Mouse (Mus musculus) forelimb bud, embryonic 11.5 days (tissue): Measurements from ENCODE around the gene Ptprd.

Experiments
- DNase-seq: peaks from one replicate; pipeline ENCODE4 v3.0.0-alpha.2; 2012; ENCODE audit warnings: low read depth, low spot score

Gene Ptprd

GRCm38 (mm10) chr4:76913532-76914150 lies 1298.1 kb downstream of the Ptprd start:
- DNase-seq = no peak

GRCm38 (mm10) chr4:76901692-76902091 lies 1310.1 kb downstream of the Ptprd start:
- DNase-seq = no peak

GRCm38 (mm10) chr4:76889669-76890068 lies 1322.1 kb downstream of the Ptprd start:
- DNase-seq = no peak

- DNase-seq = no peak
Observed at GRCm38 (mm10) chr4:76881610-76882009, 1330.2 kb downstream of the Ptprd start.

- DNase-seq = no peak
Observed at GRCm38 (mm10) chr4:76870971-76871370, 1340.8 kb downstream of the Ptprd start.

GRCm38 (mm10) chr4:76865585-76865984 lies 1346.2 kb downstream of the Ptprd start:
- DNase-seq = no peak

- DNase-seq = no peak
Observed at GRCm38 (mm10) chr4:76846265-76846664, 1365.5 kb downstream of the Ptprd start.

- DNase-seq = no peak
Observed at GRCm38 (mm10) chr4:76839016-76839415, 1372.7 kb downstream of the Ptprd start.

- no peak for DNase-seq
Observed at GRCm38 (mm10) chr4:76812138-76812537, 1399.6 kb downstream of the Ptprd start.

GRCm38 (mm10) chr4:76802708-76803107 lies 1409.1 kb downstream of the Ptprd start:
- DNase-seq = no peak

GRCm38 (mm10) chr4:76798010-76799007 lies 1413.5 kb downstream of the Ptprd start:
- DNase-seq = no peak

GRCm38 (mm10) chr4:76785389-76785788 lies 1426.4 kb downstream of the Ptprd start:
- DNase-seq = no peak

- no peak for DNase-seq
Observed at GRCm38 (mm10) chr4:76779558-76780124, 1432.1 kb downstream of the Ptprd start.

- peak; percentile 28 for DNase-seq
Observed at GRCm38 (mm10) chr4:76766918-76767317, 1444.8 kb downstream of the Ptprd start.

GRCm38 (mm10) chr4:76766429-76766828 lies 1445.3 kb downstream of the Ptprd start:
- no peak for DNase-seq

GRCm38 (mm10) chr4:76750709-76751108 lies 1461.1 kb downstream of the Ptprd start:
- no peak for DNase-seq

- DNase-seq = no peak
Observed at GRCm38 (mm10) chr4:76735831-76736230, 1475.9 kb downstream of the Ptprd start.

GRCm38 (mm10) chr4:76675726-76676125 lies 1536.0 kb downstream of the Ptprd start:
- DNase-seq = no peak

- no peak for DNase-seq
Observed at GRCm38 (mm10) chr4:76673224-76673623, 1538.5 kb downstream of the Ptprd start.

GRCm38 (mm10) chr4:76672653-76673052 lies 1539.1 kb downstream of the Ptprd start:
- no peak for DNase-seq

- DNase-seq = no peak
Observed at GRCm38 (mm10) chr4:76661725-76662124, 1550.0 kb downstream of the Ptprd start.

GRCm38 (mm10) chr4:76660146-76660545 lies 1551.6 kb downstream of the Ptprd start:
- DNase-seq = no peak
